ENCODE assay signal across 9 mouse cellular contexts in the genomic region with DNA sequence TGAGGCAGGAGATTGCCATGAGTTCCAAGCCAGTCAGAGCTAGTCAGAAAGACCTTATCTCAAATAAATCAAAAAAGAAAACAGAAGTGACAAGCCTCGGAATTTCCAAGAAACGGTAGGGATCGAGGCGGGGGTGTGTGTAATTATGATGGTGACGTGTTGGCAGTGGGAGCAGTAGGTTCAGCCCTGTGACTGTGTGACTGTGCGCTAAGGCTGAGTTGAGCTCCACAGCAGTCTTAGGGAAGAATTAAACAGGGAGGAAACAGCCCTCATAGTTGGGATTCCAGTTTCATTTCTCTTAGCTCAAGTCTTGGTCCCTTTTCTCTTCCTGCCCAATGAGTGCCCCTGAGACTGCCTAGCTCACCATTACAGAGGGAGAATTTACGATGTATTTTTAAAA.
DNase-seq lines count a peak whose midpoint lies in the region; ATAC-seq and TF ChIP-seq lines count a peak whose summit lies in the region.
"Had no signal": no experiment of that assay in that cellular context is flagged by ENCODE, and none has a peak within 500 bp of the region (broad histone marks: within the 10 kb centered on the region; RNA-seq: fewer than 3 reads in every experiment).

No protein-coding gene starts in this region.

- no peaks in the 10 kb centered on the region for H3K4me1 ChIP-seq in embryonic facial prominence, embryonic 11.5 days (ENCODE audit: control insufficient read depth, insufficient read depth, low read length)
- H3K4me1 ChIP-seq in intestine, postnatal 0 days (replicated peaks; ENCODE audit: control insufficient read depth, insufficient read depth, low read length): 0 out of 2 replicates have a peak, but pooled peaks cover 12% of the 10 kb centered on the region
- H3K4me1 ChIP-seq in neural tube, embryonic 15.5 days: peaks cover 5% of the 10 kb centered on the region; the same call in 1 of the 2 replicates

- no peak overlapping the region for H3K4me2 ChIP-seq in embryonic facial prominence, embryonic 11.5 days (ENCODE audit: low read depth, low read length)
- H3K4me2 ChIP-seq in intestine, postnatal 0 days (replicated peaks; ENCODE audit: low read depth): peak overlapping the region; percentile 9; the same call in 1 of the 2 replicates
- H3K4me2 ChIP-seq in neural tube, embryonic 15.5 days: no peak overlapping the region
- H3K4me2 ChIP-seq: midbrain, embryonic 15.5 days had no signal

- POLR2A ChIA-PET in Patski (lab: Charles Lee): interaction anchor here (0.6 kb wide), 1 partner anchor 37 kb away, joined by 3 read pairs; no protein-coding TSS in a partner anchor

- no peak overlapping the region for H3K27ac ChIP-seq in embryonic facial prominence, embryonic 11.5 days (replicated peaks; ENCODE audit: low read depth, low read length)
- peak overlapping the region; percentile 9; the same call in 1 of the 2 replicates for H3K27ac ChIP-seq in intestine, postnatal 0 days (ENCODE audit: low read depth, low read length)
- H3K27ac ChIP-seq in neural tube, embryonic 15.5 days (replicated peaks): no peak overlapping the region; the same call in 1 of the 2 replicates
- H3K27ac ChIP-seq: midbrain, embryonic 15.5 days had no signal

- no peaks in the 10 kb centered on the region for H3K27me3 ChIP-seq in Patski
- H3K27me3 ChIP-seq in embryonic facial prominence, embryonic 11.5 days (ENCODE audit: control insufficient read depth, insufficient read depth, low read length): no peaks in the 10 kb centered on the region
- no peaks in the 10 kb centered on the region for H3K27me3 ChIP-seq in intestine, postnatal 0 days (replicated peaks; ENCODE audit: control insufficient read depth, insufficient read depth, low read length)
- no peaks in the 10 kb centered on the region for H3K27me3 ChIP-seq in neural tube, embryonic 15.5 days (replicated peaks)
- H3K27me3 ChIP-seq: midbrain, embryonic 15.5 days had no signal

- ATAC-seq in Patski: peak; percentile 73
- ATAC-seq in embryonic facial prominence, embryonic 11.5 days (replicated peaks; ENCODE audit: insufficient number of reproducible peaks, low FRiP score, low TSS enrichment, low read depth): no peak
- 0 out of 2 replicates have a peak, but pooled peaks have one; percentile 36 for ATAC-seq in intestine, postnatal 0 days
- no peak for ATAC-seq in neural tube, embryonic 15.5 days (ENCODE audit: low FRiP score)
- ATAC-seq: midbrain, embryonic 15.5 days had no signal

- CTCF ChIA-PET in Patski (lab: Charles Lee): interaction anchor here (0.6 to 1.5 kb wide), 4 partner anchors 17 to 101 kb away, joined by 3 read pairs; no protein-coding TSS in a partner anchor

- in situ Hi-C loops in Patski (cut with MboI; ENCODE audit: low pct_unique_long_range_greater_than_20kb): no loop called here

- intact Hi-C loops in left cerebral cortex, postnatal 10 days (cut with DNase I): no loop called here

- TF ChIP-seq CTCF in Patski (IDR thresholded peaks at IDR 0.05): no peak
- no peak for TF ChIP-seq CTCF in intestine, postnatal 0 days (IDR thresholded peaks at IDR 0.05; ENCODE audit: low read depth)

- H3K4me3 ChIP-seq in embryonic facial prominence, embryonic 11.5 days (ENCODE audit: low read depth, low read length): no peak overlapping the region
- no peak overlapping the region for H3K4me3 ChIP-seq in intestine, postnatal 0 days (ENCODE audit: low read depth, low read length)
- H3K4me3 ChIP-seq in neural tube, embryonic 15.5 days (replicated peaks): no peak overlapping the region
- H3K4me3 ChIP-seq: midbrain, embryonic 15.5 days had no signal

- no peak for DNase-seq in Patski (ENCODE audit: low read depth, low spot score)
- DNase-seq in embryonic facial prominence, embryonic 11.5 days (ENCODE audit: low spot score): peak; percentile 16
- DNase-seq in lung, postnatal 10 days: peak; percentile 56
- no peak for DNase-seq in left cerebral cortex, postnatal 10 days (ENCODE audit: extremely low spot score in 1 of 2, low spot score in 2 of 2)
- DNase-seq in layer of hippocampus, postnatal 25 days (ENCODE audit: extremely low spot score in 1 of 2, low spot score in 1 of 2): no peak
- DNase-seq in urinary bladder, postnatal 10 days (ENCODE audit: low spot score): no peak

- 53% methylated on average over 7 of the region's 7 CpGs for WGBS in embryonic facial prominence, embryonic 11.5 days
- 17% methylated on average over 7 of the region's 7 CpGs for WGBS in intestine, postnatal 0 days
- 79% methylated on average over 7 of the region's 7 CpGs for WGBS in neural tube, embryonic 15.5 days

- no peak overlapping the region for H3K9ac ChIP-seq in embryonic facial prominence, embryonic 11.5 days (replicated peaks; ENCODE audit: low read length)
- no peak overlapping the region for H3K9ac ChIP-seq in intestine, postnatal 0 days (ENCODE audit: low read depth, low read length)
- no peak overlapping the region for H3K9ac ChIP-seq in neural tube, embryonic 15.5 days (replicated peaks)
- H3K9ac ChIP-seq: midbrain, embryonic 15.5 days had no signal

- H3K36me3 ChIP-seq in embryonic facial prominence, embryonic 11.5 days (replicated peaks; ENCODE audit: control insufficient read depth, insufficient read depth, low read depth, low read length): no peaks in the 10 kb centered on the region
- no peaks in the 10 kb centered on the region for H3K36me3 ChIP-seq in intestine, postnatal 0 days (ENCODE audit: control insufficient read depth, insufficient read depth)
- no peaks in the 10 kb centered on the region for H3K36me3 ChIP-seq in neural tube, embryonic 15.5 days
- H3K36me3 ChIP-seq: midbrain, embryonic 15.5 days had no signal

- H3K9me3 ChIP-seq in embryonic facial prominence, embryonic 11.5 days (replicated peaks; ENCODE audit: control insufficient read depth, low read length): no peaks in the 10 kb centered on the region
- no peaks in the 10 kb centered on the region for H3K9me3 ChIP-seq in intestine, postnatal 0 days (ENCODE audit: control insufficient read depth)
- H3K9me3 ChIP-seq in neural tube, embryonic 15.5 days (replicated peaks): no peaks in the 10 kb centered on the region
- H3K9me3 ChIP-seq: midbrain, embryonic 15.5 days had no signal

Comparison
In these comparisons a context has a peak if more than half of its experiments do, and no peak if none do; other contexts are left out.
1. ATAC-seq: peak in Patski (single experiment) and intestine, postnatal 0 days (single experiment); none in embryonic facial prominence, embryonic 11.5 days (single experiment) and neural tube, embryonic 15.5 days (single experiment).
2. DNase-seq: peak in embryonic facial prominence, embryonic 11.5 days (single experiment) and lung, postnatal 10 days (single experiment); none in Patski (single experiment), left cerebral cortex, postnatal 10 days (0 of 2), layer of hippocampus, postnatal 25 days (0 of 2) and urinary bladder, postnatal 10 days (single experiment).